Mouse (Mus musculus): ENCODE measurements around the gene Dnah8. TPM values are rescaled to one million over a fixed set of nuclear protein-coding genes. Genes with fewer than 3 reads are reported as not detected.
"Not testable (repeated sequence)": the region's sequence is repeated elsewhere in the genome, so short reads cannot be mapped to it uniquely, and the experiment has no call there.

The Dnah8 gene
- 8.8 and 9.2 TPM in 2 replicates for polyA plus RNA-seq (2015; fragmentation: Nextera tagmentation; extraction: Ambion mirVana)

DNA sequence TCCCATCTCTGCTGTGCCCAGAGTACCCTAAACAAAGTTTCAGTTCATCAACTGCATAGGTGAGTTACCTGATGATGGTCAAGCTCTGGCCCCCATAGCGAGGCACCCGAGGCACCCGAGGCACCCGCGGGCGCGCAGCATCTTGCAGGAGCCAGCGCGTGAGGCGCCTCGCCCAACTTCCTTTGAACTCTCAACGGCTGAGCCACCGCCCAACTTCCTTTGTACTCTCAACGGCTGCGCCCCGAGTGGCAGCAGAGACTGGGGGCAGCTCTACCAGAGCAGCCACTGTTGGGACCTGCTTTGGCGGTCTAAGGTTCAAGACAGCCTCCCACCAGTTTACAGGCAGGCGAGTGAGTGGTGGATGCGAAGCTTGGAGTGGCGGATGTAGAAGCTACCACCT, at the start of gene Dnah8:
Gene Dnah8 (plus strand): TSS at position 223 of the 400 bp plus-strand sequence.
- WGBS, result no CpG with 5 or more reads among the region's 20 CpGs
- 0 out of 2 replicates have a peak, but pooled peaks have one; percentile 45 for ATAC-seq (ENCODE audit: low read depth)

DNA sequence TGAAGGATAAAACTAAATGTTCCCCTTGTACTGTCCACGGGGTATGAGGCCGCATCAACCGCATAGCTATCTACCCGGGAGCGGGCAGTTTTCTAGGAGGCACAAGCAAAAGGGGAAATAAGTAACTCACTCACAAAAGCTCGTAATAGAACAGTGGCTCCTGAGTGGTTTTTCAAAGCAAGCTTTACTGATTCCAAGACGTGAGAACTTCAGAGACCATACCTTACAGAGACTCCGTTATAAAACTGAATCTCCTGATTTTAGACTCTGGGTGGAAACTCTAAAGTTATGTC, 49.4 kb upstream of the Dnah8 start:
- 61% methylated on average over 8 of the region's 8 CpGs for WGBS
- Histone ChIP-seq H3K27me3 (ENCODE audit: control insufficient read depth, insufficient read depth, low read depth, low read length) (no peaks in the 10 kb centered on the region), H3K4me1 (replicated peaks; ENCODE audit: control insufficient read depth, insufficient read depth, low read length) (peaks cover 28% of the 10 kb centered on the region), H3K9ac (ENCODE audit: low read length) (no peak overlapping the region), H3K4me2 (ENCODE audit: low read depth, low read length) (peak overlapping the region; percentile 94), H3K27ac (ENCODE audit: low read length) (no peak overlapping the region), H3K36me3 (ENCODE audit: control insufficient read depth, insufficient read depth, low read length) (no peaks in the 10 kb centered on the region), H3K9me3 (ENCODE audit: control insufficient read depth, low read length) (no peaks in the 10 kb centered on the region), H3K4me3 (ENCODE audit: low read length) (peak overlapping the region; percentile 88)
- ATAC-seq (ENCODE audit: low read depth), result no peak

More for the DNA sequence above, at the start of gene Dnah8:
- H3K4me1 ChIP-seq (replicated peaks; ENCODE audit: control insufficient read depth, insufficient read depth, low read length); H3K4me3 ChIP-seq (ENCODE audit: low read length); H3K4me2 ChIP-seq (ENCODE audit: low read depth, low read length); H3K27ac ChIP-seq (ENCODE audit: low read length); H3K27me3 ChIP-seq (ENCODE audit: control insufficient read depth, insufficient read depth, low read depth, low read length); H3K9me3 ChIP-seq (ENCODE audit: control insufficient read depth, low read length); H3K36me3 ChIP-seq (ENCODE audit: control insufficient read depth, insufficient read depth, low read length); H3K9ac ChIP-seq (ENCODE audit: low read length): not testable (repeated sequence)

DNA sequence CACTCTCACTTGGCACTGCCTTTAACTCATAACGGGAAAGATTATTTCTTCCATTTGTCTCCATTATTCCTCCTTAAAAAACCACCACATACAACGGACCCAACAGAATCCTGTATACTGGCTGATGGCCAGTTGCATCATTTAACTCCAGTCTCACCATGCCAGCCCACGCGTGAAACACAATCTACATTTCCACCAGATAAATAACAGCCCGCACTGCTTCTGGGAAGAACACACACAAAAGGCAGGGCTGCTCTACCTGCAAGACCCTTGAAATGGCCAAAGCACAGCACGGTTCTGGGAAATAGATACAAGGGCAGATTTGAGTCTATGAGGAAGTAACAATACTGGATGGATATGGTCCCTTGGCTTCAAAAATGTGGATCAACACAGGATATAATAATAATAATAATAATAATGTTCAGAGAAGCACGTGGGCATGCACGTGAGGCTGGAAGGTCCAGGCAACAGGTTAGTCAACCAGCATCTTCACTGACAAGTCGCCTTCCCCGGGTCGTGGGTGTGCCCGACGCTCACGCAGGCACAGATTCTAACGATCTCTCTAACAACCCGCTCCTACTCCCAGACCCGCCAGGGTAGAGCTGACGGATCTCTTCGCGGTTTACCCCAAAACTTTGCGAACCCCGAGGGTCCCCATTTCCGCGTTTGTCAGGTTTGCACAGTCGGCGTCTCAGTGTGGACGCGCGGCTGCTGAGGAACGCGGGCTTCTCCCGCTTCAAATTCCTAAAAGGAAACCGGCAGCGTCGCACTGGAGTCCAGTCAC, 48.8 kb upstream of the Dnah8 start:
- Histone ChIP-seq H3K4me3 (ENCODE audit: low read length) (peak overlapping the region; percentile 88), H3K9ac (ENCODE audit: low read length) (peak overlapping the region; percentile 82), H3K27me3 (ENCODE audit: control insufficient read depth, insufficient read depth, low read depth, low read length) (no peaks in the 10 kb centered on the region), H3K9me3 (ENCODE audit: control insufficient read depth, low read length) (no peaks in the 10 kb centered on the region), H3K27ac (ENCODE audit: low read length) (peak overlapping the region; percentile 91), H3K4me2 (ENCODE audit: low read depth, low read length) (peak overlapping the region; percentile 94), H3K36me3 (ENCODE audit: control insufficient read depth, insufficient read depth, low read length) (no peaks in the 10 kb centered on the region), H3K4me1 (replicated peaks; ENCODE audit: control insufficient read depth, insufficient read depth, low read length) (peaks cover 24% of the 10 kb centered on the region)
- WGBS, result 3% methylated on average over 35 of the region's 35 CpGs
- peak; percentile 6 for ATAC-seq (ENCODE audit: low read depth)

DNA sequence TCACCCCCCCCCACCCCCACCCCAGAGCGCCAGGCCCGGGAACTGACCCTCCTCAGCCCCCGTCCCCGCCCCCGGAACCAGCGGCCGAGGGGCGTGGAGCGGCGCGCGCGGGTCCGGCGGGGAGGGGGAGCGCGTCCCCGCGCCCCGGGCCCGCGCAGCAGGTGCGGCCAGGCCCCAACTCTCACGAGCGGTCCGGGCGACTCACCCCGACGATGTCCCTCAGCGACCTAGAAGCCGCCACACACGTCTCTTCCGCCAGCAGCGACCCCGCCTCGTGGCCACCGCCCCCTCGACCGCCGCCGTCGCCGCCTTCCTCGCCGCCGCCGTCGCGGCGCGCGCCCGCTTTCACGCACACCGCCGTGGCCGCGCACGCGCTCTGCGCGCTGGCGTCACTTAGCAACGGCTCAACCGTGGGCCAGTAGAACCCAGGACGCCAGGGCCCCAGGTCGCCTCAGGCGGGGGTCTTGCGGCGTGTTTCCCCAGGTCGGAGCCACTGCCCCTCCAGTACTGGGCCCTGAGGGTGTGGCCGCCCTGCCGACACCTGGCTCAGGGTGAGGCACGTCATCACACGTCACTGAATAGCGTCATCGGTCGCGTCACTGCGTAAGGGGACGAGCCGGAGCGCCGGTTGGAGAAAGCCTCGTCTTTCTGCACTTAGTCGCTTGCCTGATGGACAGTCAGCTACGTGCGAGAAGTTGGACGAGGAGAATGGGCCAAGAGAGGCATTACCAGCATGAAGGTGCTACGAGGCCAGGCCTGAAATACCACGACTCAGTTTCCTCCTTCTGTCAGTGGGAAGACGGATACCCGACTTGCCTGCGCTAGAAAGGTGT, 48.0 kb upstream of the Dnah8 start, which contains the start of gene Btbd9:
Gene Btbd9 (minus strand): TSS at position 548 of the 833 bp plus-strand sequence.
- Histone ChIP-seq H3K27ac (ENCODE audit: low read length) (peak within 1 kb of the TSS; percentile 91), H3K4me1 (replicated peaks; ENCODE audit: control insufficient read depth, insufficient read depth, low read length) (peaks cover 17% of the 10 kb centered on the region), H3K4me2 (ENCODE audit: low read depth, low read length) (peak within 1 kb of the TSS; percentile 94), H3K9me3 (ENCODE audit: control insufficient read depth, low read length) (no peaks in the 10 kb centered on the region), H3K36me3 (ENCODE audit: control insufficient read depth, insufficient read depth, low read length) (no peaks in the 10 kb centered on the region), H3K27me3 (ENCODE audit: control insufficient read depth, insufficient read depth, low read depth, low read length) (no peaks in the 10 kb centered on the region), H3K9ac (ENCODE audit: low read length) (peak within 1 kb of the TSS; percentile 82), H3K4me3 (ENCODE audit: low read length) (peak within 1 kb of the TSS; percentile 88)
- peak; percentile 93 for ATAC-seq (ENCODE audit: low read depth)
- 0% methylated on average over 70 of the region's 94 CpGs for WGBS

DNA sequence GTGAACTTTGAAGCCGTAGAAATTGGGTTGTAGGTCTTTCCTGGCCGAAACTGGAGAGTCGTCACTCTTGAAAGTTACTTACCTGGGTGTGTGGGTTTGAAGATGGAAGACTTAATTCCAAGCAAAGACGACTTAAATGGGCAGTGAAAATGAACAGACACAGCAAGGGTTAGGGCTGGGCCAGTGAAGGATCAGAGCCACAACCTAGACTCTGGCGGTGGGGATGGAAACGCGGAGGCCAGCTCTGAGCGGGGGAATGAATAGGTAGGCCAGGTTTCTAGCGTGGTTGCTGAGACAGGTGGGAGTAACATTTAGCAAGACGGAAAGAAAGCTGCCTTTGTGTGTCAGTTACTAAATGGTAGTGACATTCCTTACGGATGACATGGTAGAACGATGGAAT, 47.2 kb upstream of the Dnah8 start:
- peaks cover 16% of the 10 kb centered on the region for H3K4me1 ChIP-seq (replicated peaks; ENCODE audit: control insufficient read depth, insufficient read depth, low read length)
- peak overlapping the region; percentile 94 for H3K4me2 ChIP-seq (ENCODE audit: low read depth, low read length)
- no peaks in the 10 kb centered on the region for H3K9me3 ChIP-seq (ENCODE audit: control insufficient read depth, low read length)
- H3K36me3 ChIP-seq (ENCODE audit: control insufficient read depth, insufficient read depth, low read length), result no peaks in the 10 kb centered on the region
- H3K9ac ChIP-seq (ENCODE audit: low read length), result peak overlapping the region; percentile 82
- peak overlapping the region; percentile 88 for H3K4me3 ChIP-seq (ENCODE audit: low read length)
- H3K27ac ChIP-seq (ENCODE audit: low read length), result peak overlapping the region; percentile 91
- no peak for ATAC-seq (ENCODE audit: low read depth)
- 47% methylated on average over 12 of the region's 12 CpGs for WGBS
- H3K27me3 ChIP-seq (ENCODE audit: control insufficient read depth, insufficient read depth, low read depth, low read length), result no peaks in the 10 kb centered on the region

DNA sequence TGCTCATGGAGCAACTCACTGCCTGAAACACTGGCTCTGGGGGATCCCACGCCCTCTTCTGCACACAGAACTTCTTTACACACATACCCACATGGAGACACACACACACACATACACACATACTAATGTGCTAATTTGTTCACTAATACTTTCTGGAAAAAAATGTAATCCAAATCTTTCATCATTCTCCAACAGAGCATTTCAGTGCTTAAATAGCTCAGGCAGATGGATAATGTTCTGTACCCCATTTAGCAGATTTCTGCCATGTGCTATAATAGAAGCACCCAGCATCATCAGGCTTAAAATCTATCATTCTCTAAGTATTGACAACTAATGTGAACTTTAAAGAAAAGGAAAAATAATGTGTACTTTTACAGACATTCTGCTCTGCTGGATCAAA, 43.4 kb upstream of the Dnah8 start:
- H3K4me2 ChIP-seq (ENCODE audit: low read depth, low read length), result no peak overlapping the region
- no peaks in the 10 kb centered on the region for H3K9me3 ChIP-seq (ENCODE audit: control insufficient read depth, low read length)
- no peak overlapping the region for H3K27ac ChIP-seq (ENCODE audit: low read length)
- no peak overlapping the region for H3K4me3 ChIP-seq (ENCODE audit: low read length)
- H3K4me1 ChIP-seq (replicated peaks; ENCODE audit: control insufficient read depth, insufficient read depth, low read length), result peaks cover 5% of the 10 kb centered on the region
- H3K9ac ChIP-seq (ENCODE audit: low read length), result no peak overlapping the region
- no peaks in the 10 kb centered on the region for H3K36me3 ChIP-seq (ENCODE audit: control insufficient read depth, insufficient read depth, low read length)
- no peak for ATAC-seq (ENCODE audit: low read depth)
- 61% methylated on average over 1 of the region's 1 CpGs for WGBS
- no peaks in the 10 kb centered on the region for H3K27me3 ChIP-seq (ENCODE audit: control insufficient read depth, insufficient read depth, low read depth, low read length)

DNA sequence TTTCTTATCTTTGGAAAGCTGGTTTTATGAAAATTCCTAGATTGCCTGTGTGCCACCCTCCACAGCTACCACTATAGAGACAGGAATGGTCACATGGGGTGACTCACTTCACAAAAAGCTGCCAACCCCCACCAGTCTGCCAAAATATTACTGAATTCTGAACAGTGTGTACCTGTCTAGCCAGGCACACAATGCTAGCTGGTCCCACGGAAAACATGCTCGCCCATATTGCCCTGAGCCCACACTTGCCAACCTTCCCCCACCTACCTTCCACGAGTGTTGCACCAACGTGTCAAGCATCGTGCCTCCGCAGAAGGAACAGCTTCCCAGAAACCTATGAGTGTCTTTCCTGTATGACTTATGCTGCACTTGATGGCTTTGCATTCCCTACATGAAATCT, 43.0 kb upstream of the Dnah8 start:
- ATAC-seq (ENCODE audit: low read depth), result no peak
- peaks cover 5% of the 10 kb centered on the region for H3K4me1 ChIP-seq (replicated peaks; ENCODE audit: control insufficient read depth, insufficient read depth, low read length)
- H3K27ac ChIP-seq (ENCODE audit: low read length), result no peak overlapping the region
- no peak overlapping the region for H3K4me2 ChIP-seq (ENCODE audit: low read depth, low read length)
- no peaks in the 10 kb centered on the region for H3K27me3 ChIP-seq (ENCODE audit: control insufficient read depth, insufficient read depth, low read depth, low read length)
- H3K36me3 ChIP-seq (ENCODE audit: control insufficient read depth, insufficient read depth, low read length), result no peaks in the 10 kb centered on the region
- no peak overlapping the region for H3K4me3 ChIP-seq (ENCODE audit: low read length)
- 75% methylated on average over 6 of the region's 6 CpGs for WGBS
- no peak overlapping the region for H3K9ac ChIP-seq (ENCODE audit: low read length)
- H3K9me3 ChIP-seq (ENCODE audit: control insufficient read depth, low read length), result no peaks in the 10 kb centered on the region

DNA sequence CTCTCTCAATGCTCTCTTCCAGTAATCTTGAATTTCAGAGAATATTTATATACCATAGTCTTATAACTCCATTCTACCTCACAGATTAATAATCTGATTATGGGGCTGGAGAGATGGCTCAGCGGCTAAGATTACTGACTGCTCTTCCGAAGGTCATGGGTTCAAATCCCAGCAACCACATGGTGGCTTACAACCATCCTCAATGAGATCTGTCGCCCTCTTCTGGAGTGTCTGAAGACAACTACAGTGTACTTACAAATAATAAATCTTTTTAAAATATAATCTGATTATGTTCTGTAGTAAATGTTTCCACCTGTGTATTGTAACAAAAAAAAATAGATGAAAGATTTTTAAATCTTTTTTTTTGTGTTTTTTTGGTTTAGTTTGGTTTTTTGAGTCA, 41.8 kb upstream of the Dnah8 start:
- no peak overlapping the region for H3K4me2 ChIP-seq (ENCODE audit: low read depth, low read length)
- H3K4me1 ChIP-seq (replicated peaks; ENCODE audit: control insufficient read depth, insufficient read depth, low read length), result 0 out of 2 replicates have a peak, but pooled peaks cover under 1% of the 10 kb centered on the region
- WGBS, result 81% methylated on average over 3 of the region's 3 CpGs
- H3K27ac ChIP-seq (ENCODE audit: low read length), result no peak overlapping the region
- H3K36me3 ChIP-seq (ENCODE audit: control insufficient read depth, insufficient read depth, low read length), result no peaks in the 10 kb centered on the region
- no peaks in the 10 kb centered on the region for H3K9me3 ChIP-seq (ENCODE audit: control insufficient read depth, low read length)
- H3K9ac ChIP-seq (ENCODE audit: low read length), result no peak overlapping the region
- no peak for ATAC-seq (ENCODE audit: low read depth)
- no peaks in the 10 kb centered on the region for H3K27me3 ChIP-seq (ENCODE audit: control insufficient read depth, insufficient read depth, low read depth, low read length)
- no peak overlapping the region for H3K4me3 ChIP-seq (ENCODE audit: low read length)

DNA sequence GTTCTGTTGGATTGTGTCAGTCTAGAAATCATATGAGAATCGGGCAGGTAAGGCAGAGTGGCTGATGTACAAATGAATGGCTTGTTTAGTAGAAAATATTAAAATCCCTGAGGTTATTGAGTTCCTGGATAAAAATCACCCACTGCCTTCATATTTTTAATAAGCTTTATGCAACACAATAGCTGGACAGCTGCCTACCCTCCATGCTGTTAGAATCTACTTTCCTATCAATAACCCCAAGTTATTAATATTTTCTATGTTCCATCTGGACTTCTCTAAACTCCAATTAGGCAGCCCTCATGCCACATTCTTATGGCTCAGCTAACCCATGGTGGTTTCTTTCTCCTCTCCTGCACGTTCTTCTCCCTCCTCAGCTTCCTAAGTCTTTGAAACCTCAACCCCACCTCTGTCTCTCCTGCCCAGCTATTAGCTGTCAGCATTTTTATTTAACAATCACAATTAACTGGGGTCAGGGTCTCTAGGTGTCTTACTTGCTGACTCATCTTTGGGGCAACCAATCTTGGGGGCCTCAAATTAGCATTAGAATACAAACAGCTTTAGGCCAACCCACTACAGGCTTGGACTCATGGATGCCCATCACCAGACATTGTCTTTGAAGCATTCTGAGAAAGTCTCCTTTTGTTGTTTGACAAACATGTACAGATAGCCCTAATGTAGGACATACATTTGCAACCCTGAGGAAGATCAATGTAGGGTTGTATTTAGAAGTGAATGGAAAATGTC, 40.7 kb upstream of the Dnah8 start:
- WGBS, result 72% methylated on average over 2 of the region's 2 CpGs

More for the DNA sequence above, 40.7 kb upstream of the Dnah8 start:
- Histone ChIP-seq H3K9ac (ENCODE audit: low read length) (no peak overlapping the region), H3K4me3 (ENCODE audit: low read length) (no peak overlapping the region), H3K27ac (ENCODE audit: low read length) (no peak overlapping the region), H3K27me3 (ENCODE audit: control insufficient read depth, insufficient read depth, low read depth, low read length) (no peaks in the 10 kb centered on the region), H3K9me3 (ENCODE audit: control insufficient read depth, low read length) (no peaks in the 10 kb centered on the region), H3K4me2 (ENCODE audit: low read depth, low read length) (no peak overlapping the region), H3K4me1 (replicated peaks; ENCODE audit: control insufficient read depth, insufficient read depth, low read length) (no peaks in the 10 kb centered on the region), H3K36me3 (ENCODE audit: control insufficient read depth, insufficient read depth, low read length) (no peaks in the 10 kb centered on the region)
- ATAC-seq (ENCODE audit: low read depth), result no peak

All from lung, embryonic 16.5 days (tissue).